Mouse (Mus musculus) heart, adult 18-20 months (tissue): ENCODE measurements around the gene Lamc2. TPM values are rescaled to one million over a fixed set of nuclear protein-coding genes. Genes with fewer than 3 reads are reported as not detected.

ENCODE experiments used
- DNase-seq, 2 experiments: peaks; one replicate each; pipeline ENCODE4 v3.0.0; 2021 to 2022; ENCODE audit warnings: mixed read lengths in 1 of 2
- total RNA-seq, 2 experiments: library from RNA; stranded (reverse); gene quantifications; 2 replicates each; pipeline ENCODE4 v1.2.3; 2021

Gene Lamc2
- total RNA-seq, 2 experiments from 2014 or later, result 12.3 to 13.2 TPM

DNA sequence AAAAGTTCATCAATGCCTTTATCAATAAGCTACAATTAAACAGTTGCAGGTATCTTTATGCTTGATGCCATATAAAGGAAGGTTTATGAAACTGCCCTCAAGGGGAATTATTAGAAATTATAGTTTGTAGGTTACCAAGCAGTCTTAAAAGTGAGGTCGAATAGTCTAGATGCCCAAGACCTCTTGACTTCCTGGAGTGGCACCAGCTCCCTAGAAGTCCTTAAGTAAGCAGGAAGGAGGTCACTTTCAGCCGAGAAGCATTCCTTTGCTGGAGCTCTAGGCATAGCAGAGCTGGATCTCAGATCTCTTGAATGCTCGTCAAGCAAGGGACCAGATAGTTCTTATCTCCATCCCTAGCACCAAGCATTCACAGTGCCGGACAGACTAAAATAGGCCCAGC lies 58.6 kb downstream of the Lamc2 start:
- no peak for DNase-seq

DNA sequence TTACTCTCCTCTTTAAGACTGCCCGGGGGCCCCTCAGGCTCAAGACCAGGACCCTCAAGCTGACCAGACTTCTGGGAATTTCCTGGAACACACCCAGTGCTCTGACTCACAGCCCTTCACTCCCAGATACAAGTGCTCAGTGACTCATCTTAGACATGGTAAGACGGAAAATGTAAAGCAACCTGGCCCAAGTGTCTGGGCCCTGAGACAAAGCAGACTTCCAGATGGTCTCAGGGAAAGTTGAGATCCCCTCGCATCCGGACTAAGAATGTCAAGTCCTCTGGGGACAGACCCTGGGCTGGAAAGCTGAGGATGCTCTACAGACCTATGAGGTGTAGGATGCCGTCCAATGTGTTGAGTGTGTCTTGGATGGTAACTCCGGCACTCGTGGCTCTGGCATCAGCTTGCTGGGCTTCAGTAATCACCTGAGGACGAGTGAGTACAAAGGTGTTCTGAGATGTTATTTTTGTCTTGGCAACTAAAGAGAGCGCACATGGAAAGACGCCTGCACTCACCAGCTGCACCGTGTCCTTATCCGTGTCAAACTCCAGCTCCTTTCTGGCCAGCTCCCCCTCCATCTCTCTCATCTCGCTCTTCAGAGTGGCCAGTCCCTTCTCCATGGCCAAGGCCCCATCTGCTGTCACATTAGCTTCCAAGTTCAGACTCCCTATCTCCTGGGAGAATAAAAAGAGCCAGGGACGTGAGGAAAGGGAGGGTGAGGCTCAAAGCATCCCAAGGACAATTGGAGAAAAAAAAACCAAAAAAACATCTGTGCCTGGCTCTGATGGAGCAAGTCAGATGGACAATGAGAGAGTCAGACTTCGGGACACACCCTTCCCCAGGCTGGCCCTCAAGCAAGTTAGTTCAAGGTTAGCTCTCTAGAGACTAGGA lies 59.5 kb downstream of the Lamc2 start:
- DNase-seq, result peak; percentile 83 to 91

DNA sequence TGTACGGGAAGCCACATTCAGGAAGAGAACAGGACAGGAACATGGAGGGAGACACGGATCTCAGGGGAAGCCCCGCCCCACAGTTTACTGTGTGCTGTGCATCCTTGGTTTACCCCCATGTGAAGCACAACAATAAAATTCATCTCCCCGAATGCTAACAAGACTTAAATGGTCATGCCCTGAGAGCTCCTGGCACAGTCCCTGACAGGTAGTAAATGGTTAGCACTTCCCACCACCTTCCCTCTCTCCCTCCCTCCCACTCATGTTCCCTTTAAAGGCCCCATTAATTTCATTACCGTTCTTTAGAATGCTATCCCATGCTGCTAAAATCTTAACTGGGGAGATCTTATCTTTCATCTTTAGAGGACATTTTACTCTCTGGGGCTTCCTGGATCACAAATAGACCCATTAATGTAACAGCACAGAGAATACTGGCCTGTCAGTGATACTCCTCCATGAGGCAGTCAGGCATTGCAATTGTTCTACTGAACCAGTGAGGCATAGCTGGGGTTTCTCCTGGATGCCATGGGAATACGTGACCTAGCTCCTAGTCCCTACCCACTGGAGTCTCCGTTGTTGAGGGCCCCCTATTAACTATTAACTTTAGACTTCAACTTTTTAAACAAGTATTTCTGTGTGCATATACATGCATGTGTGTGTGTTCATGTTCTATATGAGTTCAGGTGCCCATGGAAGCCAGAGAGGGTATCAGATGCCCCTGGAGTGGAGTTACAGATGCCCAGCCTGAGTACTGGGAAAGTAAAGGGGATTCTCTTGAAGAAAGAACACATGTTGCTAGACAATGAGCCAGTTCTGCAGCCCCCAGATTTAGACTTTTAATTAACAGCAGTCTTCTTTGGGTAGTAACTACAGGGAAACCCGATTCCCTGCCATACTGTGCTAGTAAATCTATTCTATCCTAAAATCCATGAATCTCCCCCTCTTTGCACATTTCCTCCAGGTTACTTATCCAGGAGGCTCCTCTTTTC lies 60.7 kb downstream of the Lamc2 start:
- no peak for DNase-seq

DNA sequence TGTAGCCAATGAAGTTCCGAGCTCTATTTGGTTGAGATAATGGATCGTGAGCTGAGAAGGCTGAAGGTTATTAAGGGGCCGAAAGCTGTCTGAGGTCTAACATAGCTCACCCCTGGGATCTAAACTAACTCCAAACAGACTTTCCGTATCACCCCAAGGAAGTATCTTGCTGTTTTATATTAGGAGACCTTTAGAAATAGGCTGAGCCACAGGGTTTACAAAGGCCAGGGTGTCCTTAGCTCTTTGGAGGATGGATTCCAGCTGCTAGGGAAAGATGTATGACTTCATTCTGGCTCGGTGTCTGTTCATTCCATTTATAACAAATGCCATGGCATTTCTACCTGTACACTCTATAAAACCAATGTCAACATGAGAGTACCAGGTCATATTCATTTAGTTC lies 61.7 kb downstream of the Lamc2 start:
- DNase-seq, result peak in 1 of 2 experiments; percentile 38

DNA sequence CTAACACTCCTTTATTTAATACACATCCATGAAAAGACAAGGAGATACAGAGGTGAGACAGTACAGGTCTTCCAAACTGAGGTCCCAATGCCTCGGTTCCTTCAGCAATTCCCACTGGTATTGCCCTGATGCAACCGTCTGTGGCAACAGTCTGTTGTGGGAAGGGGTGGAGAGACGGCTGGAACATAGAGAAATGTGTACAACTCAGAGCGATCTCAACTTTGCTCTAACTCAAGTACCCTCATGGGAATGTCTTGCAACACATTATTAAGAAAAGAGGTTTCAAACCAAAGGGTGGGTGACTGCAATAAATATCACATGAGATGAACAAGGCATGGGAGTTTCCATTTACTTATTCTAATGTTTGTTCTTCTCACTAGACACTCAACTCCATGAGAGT lies 63.5 kb downstream of the Lamc2 start:
- peak; percentile 61 to 72 for DNase-seq

DNA sequence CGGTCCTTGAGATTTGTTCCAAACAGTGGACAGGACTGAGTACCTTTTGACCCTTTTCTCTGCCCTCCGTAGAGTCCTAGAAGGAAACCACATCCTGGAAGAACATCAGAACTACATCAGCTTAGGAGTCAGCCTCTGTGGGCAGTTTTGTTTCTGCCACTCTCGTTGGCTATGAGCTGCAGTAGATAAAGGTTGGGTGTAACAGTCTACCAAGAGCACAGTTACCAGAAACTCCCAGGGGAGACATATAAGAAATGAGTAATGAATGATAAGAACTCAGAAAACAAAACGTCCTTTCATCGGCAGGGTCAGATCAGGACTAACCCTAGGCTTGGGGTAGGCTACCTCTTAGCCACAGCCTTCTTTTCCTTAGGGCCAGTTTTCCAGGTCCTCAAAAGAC lies 64.9 kb downstream of the Lamc2 start:
- DNase-seq, result peak in 1 of 2 experiments; percentile 44

DNA sequence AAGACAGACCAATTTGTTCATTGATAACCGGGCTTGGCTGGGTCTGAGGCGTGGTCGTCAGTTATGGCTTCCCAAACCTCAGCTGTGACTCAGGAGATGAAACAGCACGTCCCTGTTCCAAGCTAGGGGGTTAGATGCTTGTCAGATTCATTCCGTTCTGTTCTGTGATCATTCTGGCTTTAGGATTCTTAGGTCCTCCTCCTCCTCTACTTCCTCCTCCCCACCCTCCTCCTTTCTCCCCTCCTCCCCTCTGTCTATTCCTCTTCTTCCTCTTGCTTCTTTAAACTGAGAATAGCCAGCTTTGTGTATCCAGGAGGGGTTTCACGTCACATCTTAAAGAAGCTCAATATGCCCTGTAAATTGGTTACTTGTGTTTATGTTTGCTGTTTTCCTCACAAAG lies 65.7 kb downstream of the Lamc2 start:
- DNase-seq, result no peak

DNA sequence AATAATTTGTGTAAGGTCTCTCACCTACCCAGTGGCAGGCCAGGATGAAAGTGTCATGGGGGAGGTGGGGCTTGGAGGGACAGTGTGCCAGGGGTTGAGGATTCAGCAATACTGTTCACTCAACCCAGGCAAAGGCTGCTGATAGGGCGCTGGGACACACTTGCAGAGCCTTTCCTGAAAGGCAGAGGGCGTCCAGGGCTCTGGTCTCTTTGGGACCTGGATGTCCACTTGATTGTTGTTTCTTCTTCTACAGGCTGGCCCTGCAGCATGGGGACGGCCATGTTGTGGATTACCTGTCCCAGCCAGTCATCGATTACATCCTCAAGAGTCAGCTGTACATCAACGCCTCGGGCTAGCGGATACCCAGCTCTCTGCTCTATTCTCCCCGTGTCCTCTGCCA lies 70.9 kb downstream of the Lamc2 start:
- DNase-seq, result no peak

DNA sequence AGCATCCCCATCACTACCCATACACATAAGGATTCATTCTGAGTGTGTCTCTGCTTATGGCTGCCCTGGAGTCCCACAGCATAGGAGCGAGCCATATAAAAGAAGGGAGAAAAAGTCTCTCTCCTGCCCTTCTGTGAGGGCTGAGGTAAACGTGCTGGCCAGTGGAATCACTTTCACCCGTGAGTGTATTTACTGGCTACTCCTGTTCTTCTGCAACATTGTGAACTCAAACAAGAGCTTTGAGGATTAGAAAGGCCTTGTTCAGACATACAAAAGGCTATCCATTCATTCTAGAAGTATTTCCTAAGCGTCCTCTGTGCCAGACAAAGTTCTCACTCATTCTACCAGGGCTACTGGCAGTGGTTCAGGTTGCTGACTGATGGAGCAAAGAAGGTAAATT lies 74.7 kb downstream of the Lamc2 start:
- no peak for DNase-seq

DNA sequence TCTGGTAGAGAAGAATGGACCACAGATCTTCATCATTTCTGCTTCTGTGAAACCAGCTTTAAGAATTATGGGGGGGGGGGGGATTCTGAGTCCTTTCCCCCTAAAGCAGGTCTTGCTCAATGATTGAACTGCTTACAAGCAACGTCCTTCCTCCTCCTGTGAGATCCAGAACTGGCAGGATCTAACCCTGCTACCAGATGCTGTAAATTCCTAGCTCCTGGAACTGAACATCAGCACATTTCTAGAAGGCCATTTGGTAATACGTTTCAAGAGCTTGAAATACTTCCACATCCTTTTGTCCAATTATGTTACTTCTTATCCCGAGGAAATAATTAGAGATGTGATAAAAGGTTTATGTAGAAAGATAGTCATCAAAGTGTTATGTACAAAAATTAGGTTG lies 76.4 kb downstream of the Lamc2 start:
- DNase-seq, result no peak

DNA sequence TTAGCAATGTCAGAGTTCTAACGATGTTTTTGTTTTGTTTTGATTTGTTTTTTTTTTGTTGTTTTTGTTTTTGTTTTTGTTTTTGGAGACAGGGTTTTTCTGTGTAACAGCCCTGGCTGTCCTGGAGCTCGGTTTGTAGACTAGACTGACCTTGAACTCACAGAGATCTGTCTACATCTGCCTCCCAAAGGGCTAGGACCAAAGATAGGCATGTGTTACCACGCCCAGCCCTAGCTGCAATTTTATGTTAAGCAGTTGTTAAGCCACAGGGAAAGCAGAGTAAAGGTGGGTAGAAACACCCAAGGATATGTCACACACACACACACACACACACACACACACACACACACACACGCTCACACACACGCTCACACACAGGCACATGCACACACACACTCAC lies 76.9 kb downstream of the Lamc2 start:
- no peak for DNase-seq

DNA sequence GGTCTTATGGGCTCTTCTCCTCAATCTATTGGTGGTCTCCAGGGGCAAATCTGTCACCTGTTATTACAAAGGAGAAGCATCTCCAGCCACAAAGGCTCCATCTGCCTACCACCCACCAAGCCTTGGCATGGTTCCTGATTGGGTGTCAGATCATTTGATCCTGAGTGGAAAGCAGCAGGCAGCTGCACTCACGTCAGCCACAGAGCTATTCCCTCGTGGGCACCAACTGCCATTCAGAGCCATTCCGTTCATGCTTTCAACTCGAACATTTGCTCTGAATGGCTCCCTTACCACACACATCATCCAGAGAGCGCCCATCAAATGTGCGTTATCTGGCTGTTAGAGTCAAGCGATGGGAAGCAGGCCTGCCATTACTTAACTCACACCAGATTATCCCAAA lies 78.4 kb downstream of the Lamc2 start:
- DNase-seq, result no peak

DNA sequence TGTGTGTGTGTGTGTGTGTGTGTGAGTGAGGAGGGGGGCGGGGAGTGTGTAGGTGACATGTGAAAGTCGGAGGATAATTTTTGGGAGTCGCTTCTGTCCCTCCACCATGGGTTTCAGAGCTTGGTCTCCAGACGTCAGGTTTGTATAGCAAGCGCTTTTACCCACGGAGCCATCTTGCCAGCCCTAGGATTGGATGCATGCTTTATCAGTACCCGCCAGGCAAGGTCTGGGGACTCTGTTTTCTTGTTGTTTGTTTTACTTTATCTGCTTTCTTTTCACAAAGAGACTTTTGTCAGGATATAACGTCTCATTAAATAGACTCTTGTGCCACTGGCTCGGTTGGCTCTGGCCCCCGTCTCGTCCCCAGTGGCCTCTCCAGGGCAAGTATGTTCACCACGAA lies 81.4 kb downstream of the Lamc2 start:
- DNase-seq, result no peak

DNA sequence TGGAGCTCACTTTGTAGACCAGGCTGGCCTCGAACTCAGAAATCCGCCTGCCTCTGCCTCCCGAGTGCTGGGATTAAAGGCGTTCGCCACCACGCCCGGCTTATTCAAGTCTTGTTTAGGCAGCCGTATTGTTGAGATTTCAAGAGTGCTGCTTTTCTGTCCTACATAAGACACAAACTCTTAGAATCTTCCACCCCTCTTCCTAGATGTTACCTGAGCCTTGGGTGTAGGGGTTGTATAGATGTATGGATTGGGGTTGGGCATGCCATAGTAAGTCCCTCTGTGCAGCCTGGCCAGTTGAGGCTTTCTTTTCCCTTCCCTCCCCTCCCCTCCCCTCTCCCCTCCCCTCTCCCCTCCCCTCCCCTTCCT lies 83.1 kb downstream of the Lamc2 start:
- no peak for DNase-seq

DNA sequence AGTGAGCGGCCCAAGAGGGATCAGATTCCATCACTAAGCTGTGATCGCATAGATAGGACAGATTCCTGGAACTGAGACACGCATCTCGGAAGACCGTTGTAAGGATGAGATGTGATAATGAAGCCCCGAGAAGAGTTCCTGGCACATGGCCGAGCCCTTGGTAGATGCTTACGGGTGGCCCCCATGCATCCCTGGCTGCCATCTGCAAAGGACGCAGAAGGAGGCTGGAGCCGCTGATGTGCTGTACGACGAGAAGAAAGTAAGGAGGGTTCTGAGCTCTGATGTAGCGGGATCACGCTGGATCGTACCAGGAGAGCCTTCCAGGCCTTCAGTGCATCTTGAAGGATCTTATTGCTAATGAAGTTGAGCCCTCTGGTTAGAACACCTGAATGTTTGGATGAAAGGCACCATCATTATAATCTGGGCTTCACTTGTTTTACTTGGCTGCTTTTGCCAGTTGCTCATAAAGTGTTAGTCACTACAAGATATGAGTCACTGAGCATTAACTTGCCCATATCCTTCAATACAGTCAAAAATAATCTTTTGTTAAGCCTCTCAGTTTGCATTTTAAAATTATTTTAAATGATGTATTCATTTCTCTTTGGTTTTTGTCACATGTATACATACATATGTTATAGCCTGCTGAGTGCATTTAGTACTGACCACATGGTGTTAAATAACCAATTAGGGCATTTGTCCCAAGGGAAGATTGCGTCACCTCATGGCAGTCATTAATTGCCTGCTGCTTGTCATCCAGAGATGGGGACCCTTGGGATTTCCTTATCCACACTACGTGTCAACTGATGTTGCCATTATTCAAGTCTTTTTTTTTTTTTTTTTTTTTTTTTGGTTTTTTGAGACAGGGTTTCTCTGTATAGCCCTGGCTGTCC lies 83.7 kb downstream of the Lamc2 start:
- DNase-seq, result peak; percentile 59 to 63

DNA sequence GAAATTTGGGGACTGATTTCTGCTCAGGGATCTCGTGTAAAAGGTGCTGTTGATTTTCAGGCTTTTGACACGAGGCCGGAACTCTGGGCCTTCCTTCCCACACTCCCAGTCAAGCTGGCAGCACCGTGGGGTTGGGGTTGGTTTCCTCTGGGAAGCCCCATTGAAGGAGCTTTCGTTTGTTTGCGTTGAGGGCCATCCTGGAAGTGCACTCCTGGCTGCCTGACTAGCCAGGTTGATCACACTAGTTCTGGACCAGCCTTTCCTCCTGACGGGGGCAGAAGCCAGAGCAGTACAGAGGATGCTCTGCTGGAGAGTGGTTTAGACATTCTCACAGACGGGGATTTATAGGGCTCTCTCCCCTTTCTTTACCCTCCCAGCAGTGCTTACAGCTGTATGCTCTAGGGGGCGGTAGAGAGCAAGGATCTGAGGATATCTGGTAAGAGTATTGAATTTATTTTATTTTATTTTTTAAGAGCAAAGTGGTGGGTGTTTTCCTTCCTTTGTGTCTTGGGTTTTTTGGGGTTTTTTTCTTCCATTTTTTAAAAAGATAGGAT lies 84.8 kb downstream of the Lamc2 start:
- peak; percentile 60 to 83 for DNase-seq

DNA sequence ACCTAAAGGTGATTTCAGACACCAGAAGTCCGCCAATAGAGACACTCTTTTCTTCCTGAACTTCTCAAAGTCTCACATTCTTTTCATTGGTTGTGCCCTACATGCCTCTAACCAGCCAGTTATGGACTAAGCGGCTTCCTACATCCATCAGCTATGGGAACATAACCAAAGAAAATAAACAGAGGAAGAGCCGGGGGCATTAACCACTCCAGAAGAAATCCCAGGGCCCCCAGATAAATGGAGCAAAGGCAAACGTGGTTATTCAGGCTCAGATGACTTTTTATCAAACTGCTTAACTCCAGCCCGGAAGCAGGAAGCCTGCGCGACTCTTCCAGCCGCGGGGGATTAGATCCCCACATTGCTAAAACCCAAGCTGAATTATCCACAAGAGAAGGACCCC lies 85.3 kb downstream of the Lamc2 start:
- peak in 1 of 2 experiments; percentile 39 for DNase-seq

DNA sequence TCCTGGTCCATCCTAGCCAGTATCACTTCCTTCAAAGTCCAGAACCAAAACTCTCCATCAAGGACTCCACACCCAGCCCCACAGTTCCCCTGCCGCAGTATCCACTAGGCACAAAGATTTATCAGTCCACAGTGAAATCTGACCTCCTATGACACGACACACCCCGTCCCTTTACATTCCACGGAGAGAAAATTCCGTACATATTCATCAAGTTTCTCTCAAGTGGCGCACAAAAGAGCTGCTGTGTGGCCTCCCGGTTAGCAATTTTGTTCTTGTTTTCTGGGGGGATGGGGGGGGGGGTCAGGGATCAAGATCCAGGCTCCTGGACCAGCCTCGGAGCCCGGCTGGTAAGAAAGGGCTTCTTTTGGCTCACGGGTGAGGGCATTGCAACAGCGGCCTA lies 87.7 kb downstream of the Lamc2 start:
- no peak for DNase-seq

DNA sequence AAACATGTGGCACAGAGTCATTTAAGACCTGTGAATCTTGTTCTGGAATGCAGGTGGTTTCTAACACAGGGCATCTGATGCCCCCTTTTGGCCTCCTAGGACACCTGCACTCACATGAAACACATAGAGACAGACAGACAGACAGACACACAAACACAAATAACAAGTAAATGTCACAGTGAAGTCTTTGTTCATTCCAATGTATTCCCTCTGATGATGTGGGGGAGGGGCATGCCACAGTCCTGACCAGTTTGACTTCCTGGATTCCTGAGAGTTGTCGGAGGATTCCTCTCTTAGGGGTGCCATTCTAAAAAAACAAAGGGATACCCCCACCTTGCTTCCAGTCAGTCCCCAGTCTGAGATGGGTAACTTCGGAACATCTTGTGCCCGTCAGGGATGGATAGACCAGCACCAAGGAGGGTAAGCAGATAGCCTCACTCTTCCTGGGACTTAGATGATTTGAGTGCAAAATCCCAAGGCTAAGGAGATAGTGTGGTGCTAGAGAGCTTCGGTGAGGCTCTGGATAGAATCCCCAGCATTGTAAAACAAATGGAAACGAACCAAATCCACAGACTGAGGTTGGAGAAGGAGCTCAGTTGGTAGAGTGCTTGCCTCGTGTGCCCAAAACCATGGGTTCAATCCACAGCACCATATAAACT lies 89.1 kb downstream of the Lamc2 start:
- DNase-seq, result no peak

DNA sequence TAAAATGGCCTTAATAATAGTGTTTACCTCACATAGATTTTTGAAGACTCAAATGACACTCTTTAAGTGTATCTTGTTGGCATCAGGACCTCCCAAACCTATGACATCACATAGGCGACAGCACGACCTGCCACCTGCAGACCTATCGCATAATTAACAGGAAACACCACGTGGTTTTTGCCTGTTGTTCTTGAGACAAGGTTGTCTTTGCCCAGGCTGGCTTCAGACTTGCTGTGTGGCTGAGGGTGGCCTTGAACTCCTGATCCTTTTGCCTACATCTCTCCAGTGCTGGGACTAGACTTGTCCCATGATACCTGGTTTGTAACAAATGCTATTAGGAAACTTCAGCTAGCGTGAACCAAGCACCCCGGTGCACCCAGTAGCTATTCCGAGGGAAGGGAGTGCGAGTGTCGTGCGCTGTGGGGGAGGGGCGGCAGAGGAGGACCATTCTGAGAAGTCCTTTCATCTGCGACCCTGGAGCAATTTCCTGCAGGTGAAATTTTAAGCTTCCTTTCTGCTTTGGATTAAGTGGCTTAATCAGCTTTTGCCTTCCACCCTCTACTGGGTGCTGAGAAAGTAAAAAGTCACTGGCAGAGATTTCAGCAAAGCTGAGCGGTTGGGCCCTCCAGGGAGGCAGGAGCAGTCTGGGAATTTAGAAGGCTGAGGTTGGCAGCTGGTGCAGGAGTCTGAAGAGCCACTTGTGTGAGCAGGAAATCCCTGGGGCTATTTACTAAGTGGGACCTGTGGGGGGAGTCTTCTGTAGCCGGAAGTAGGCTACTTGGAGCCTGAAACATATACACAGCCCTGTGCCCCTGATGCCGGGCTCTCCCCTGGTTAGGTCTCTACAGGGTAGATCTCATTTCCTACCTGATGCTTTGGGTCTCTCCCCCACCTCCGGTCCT lies 90.2 kb downstream of the Lamc2 start:
- DNase-seq, result no peak
